In genomic region chr11:119392800-119393482, GRCm38 (mm10) we compare ENCODE assay signal across 8 mouse cellular contexts. TPM values are rescaled to one million over a fixed set of nuclear protein-coding genes. Genes with fewer than 3 reads are reported as not detected.
DNase-seq lines count a peak whose midpoint lies in the region; ATAC-seq lines count a peak whose summit lies in the region.

TSS of gene Rnf213 (plus strand) at chr11:119393100.

- H3K9ac ChIP-seq in hindbrain, embryonic 12.5 days = peak within 1 kb of the TSS; percentile 41; the same call in 1 of the 2 replicates

- H3K27me3 ChIP-seq in hindbrain, embryonic 12.5 days = peaks cover 89% of the 10 kb centered on the region

- H3K27ac ChIP-seq in hindbrain, embryonic 12.5 days = no peak within 1 kb of the TSS

- peak; percentile 78 for DNase-seq in MN1 (ENCODE audit: low spot score)
- peak; percentile 72 for DNase-seq in c-Kit-positive CD71-positive TER-119-positive erythroid progenitor cells, embryonic 14.5 days (ENCODE audit: low spot score)
- peak; percentile 10 to 13 for DNase-seq in frontal cortex, postnatal 14 days (ENCODE audit: low spot score in 2 of 2)
- DNase-seq in layer of hippocampus, postnatal 36 days = peak; percentile 8 to 10
- peak; percentile 70 to 81 for DNase-seq in lung, postnatal 4 days
- peak; percentile 61 for DNase-seq in retina, embryonic 14.5 days (ENCODE audit: low spot score)
- peak; percentile 74 for DNase-seq in thymus, postnatal 4 days

- H3K9me3 ChIP-seq in hindbrain, embryonic 12.5 days (replicated peaks) = no peaks in the 10 kb centered on the region

- H3K36me3 ChIP-seq in hindbrain, embryonic 12.5 days = no peaks in the 10 kb centered on the region

- no peak for ATAC-seq in hindbrain, embryonic 12.5 days (ENCODE audit: low FRiP score)

- peaks cover 22% of the 10 kb centered on the region for H3K4me1 ChIP-seq in hindbrain, embryonic 12.5 days

- H3K4me2 ChIP-seq in hindbrain, embryonic 12.5 days (replicated peaks) = peak within 1 kb of the TSS; percentile 64

- 2% methylated on average over 19 of the region's 19 CpGs for WGBS in hindbrain, embryonic 12.5 days

- peak within 1 kb of the TSS; percentile 38 for H3K4me3 ChIP-seq in hindbrain, embryonic 12.5 days

RNA-seq across cellular contexts. Expression of gene Rnf213, which starts in this region (rescaled TPM):
- 1.5 and 2.3 TPM in 2 replicates for polyA plus RNA-seq in hindbrain, embryonic 12.5 days (2016; fragmentation: Nextera tagmentation; extraction: Ambion mirVana)
- total RNA-seq in layer of hippocampus, postnatal 36 days (2021) = 1 to 10 TPM; 3.4 to 4.0 TPM

Comparison
In these comparisons a context has a peak if more than half of its experiments do, and no peak if none do; other contexts are left out.
1. DNase-seq: peak in every context shown above with its lines; median percentile 78 in MN1; 76 in lung, postnatal 4 days; 74 in thymus, postnatal 4 days; 72 in c-Kit-positive CD71-positive TER-119-positive erythroid progenitor cells, embryonic 14.5 days; 61 in retina, embryonic 14.5 days; 12 in frontal cortex, postnatal 14 days; 9 in layer of hippocampus, postnatal 36 days.